Mouse (Mus musculus) midbrain, embryonic 16.5 days (tissue): ENCODE results near the gene Pdzd7. TPM values are rescaled to one million over a fixed set of nuclear protein-coding genes. Genes with fewer than 3 reads are reported as not detected.

Experiments
- ATAC-seq: fragments of 200-750 bp; cut with Nextera tagmentation; 2 replicates; pipeline ENCODE4 v1.8.0; 2017; ENCODE audit warnings: moderate TSS enrichment
- H3K27ac ChIP-seq: fragments of 300-500 bp; sonication (generic); 2 replicates; pipeline ENCODE4 v1.5.1; 2014; ENCODE audit warnings: mild to moderate bottlenecking, low read length, mixed read lengths
- H3K27me3 ChIP-seq: fragments of 300-500 bp; sonication (generic); 2 replicates; pipeline ENCODE4 v1.6.1; 2014; ENCODE audit warnings: low read depth, low read length, mixed read lengths; ENCODE audit not compliant: control insufficient read depth, insufficient read depth
- H3K36me3 ChIP-seq: fragments of 300-500 bp; sonication (generic); 2 replicates; pipeline ENCODE4 v1.6.1; 2014; ENCODE audit warnings: mild to moderate bottlenecking, low read length, moderate library complexity, mixed read lengths; ENCODE audit not compliant: control insufficient read depth, insufficient read depth
- H3K4me1 ChIP-seq: fragments of 300-500 bp; sonication (generic); 2 replicates; pipeline ENCODE4 v1.6.1; 2014; ENCODE audit warnings: mild to moderate bottlenecking, low read length, mixed read lengths; ENCODE audit not compliant: control insufficient read depth, insufficient read depth
- H3K4me2 ChIP-seq: fragments of 300-500 bp; sonication (generic); 2 replicates; pipeline ENCODE4 v1.6.1; 2014; ENCODE audit warnings: mild to moderate bottlenecking, low read length, mixed read lengths
- H3K4me3 ChIP-seq: fragments of 300-500 bp; sonication (generic); 2 replicates; pipeline ENCODE4 v1.5.1; 2014; ENCODE audit warnings: low read depth, mild to moderate bottlenecking, low read length, moderate library complexity, mixed read lengths
- H3K9ac ChIP-seq: fragments of 300-500 bp; sonication (generic); 2 replicates; pipeline ENCODE4 v1.6.1; 2014; ENCODE audit warnings: low read depth, low read length, mixed read lengths
- H3K9me3 ChIP-seq: fragments of 300-500 bp; sonication (generic); replicated peaks from 2 replicates; pipeline ENCODE4 v1.6.1; 2014; ENCODE audit warnings: mild to moderate bottlenecking, low read length, mixed read lengths; ENCODE audit not compliant: control insufficient read depth, poor library complexity, severe bottlenecking
- WGBS: fragments of 180-500 bp; shearing (Covaris S2); extraction: QIAGEN DNeasy Blood & Tissue Kit; methylation state at CpG from one replicate; pipeline ENCODE4 v1.1.7; 2014; 5-methylcytosine and 5-hydroxymethylcytosine counted together
- polyA plus RNA-seq: library from polyadenylated mRNA; unstranded; fragments of >200 nt; fragmentation: Nextera tagmentation; extraction: Ambion mirVana; gene quantifications from 2 replicates; pipeline ENCODE4 v1.2.1, GENCODE M21; 2015

Pdzd7 gene
- polyA plus RNA-seq = 2.9 and 3.9 TPM in 2 replicates

DNA sequence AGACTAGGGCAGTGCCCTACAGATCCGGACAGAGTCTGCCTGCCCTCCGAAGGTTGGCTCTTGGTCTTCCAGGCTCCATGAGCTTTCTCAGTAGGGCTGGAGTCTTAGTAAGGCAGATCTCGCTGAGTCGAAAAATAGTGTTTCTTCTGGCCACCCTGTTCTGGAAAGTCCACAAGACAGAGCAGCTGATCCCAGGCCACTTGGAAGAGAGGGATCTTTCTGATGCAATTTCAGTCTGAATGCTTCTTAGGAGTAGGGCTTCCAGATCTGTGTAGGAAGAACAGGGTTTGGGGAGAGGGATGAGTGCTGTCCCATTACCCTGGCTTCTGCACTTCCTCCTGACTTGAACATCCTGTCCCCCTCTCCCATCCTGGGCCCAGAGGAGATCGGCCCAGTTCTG, at the start of gene Pdzd7:
Gene Pdzd7, minus strand, starts transcription at position 67 of the 400 bp plus-strand sequence.
- peak within 1 kb of the TSS; percentile 92 for H3K27ac ChIP-seq
- peak within 1 kb of the TSS; percentile 72 for H3K9ac ChIP-seq
- peaks cover 5% of the 10 kb centered on the region; the same call in 1 of the 2 replicates for H3K27me3 ChIP-seq
- H3K4me1 ChIP-seq = peaks cover 25% of the 10 kb centered on the region
- H3K4me2 ChIP-seq = peak within 1 kb of the TSS; percentile 85
- peaks cover 1% of the 10 kb centered on the region; the same call in 1 of the 2 replicates for H3K36me3 ChIP-seq
- 75% methylated on average over 5 of the region's 5 CpGs for WGBS
- H3K9me3 ChIP-seq = no peaks in the 10 kb centered on the region
- peak within 1 kb of the TSS; percentile 59 for H3K4me3 ChIP-seq
- ATAC-seq = no peak

GRCm38 (mm10) chr19:45081841-45082550, 36.5 kb upstream of the Pdzd7 start:
- no peaks in the 10 kb centered on the region for H3K9me3 ChIP-seq
- no peaks in the 10 kb centered on the region for H3K36me3 ChIP-seq
- no peak for ATAC-seq
- no peak overlapping the region for H3K4me2 ChIP-seq
- WGBS = 12% methylated on average over 11 of the region's 11 CpGs
- no peak overlapping the region for H3K9ac ChIP-seq
- H3K4me1 ChIP-seq = peaks cover 18% of the 10 kb centered on the region
- no peak overlapping the region for H3K4me3 ChIP-seq
- no peak overlapping the region for H3K27ac ChIP-seq
- H3K27me3 ChIP-seq = peaks cover 42% of the 10 kb centered on the region

DNA sequence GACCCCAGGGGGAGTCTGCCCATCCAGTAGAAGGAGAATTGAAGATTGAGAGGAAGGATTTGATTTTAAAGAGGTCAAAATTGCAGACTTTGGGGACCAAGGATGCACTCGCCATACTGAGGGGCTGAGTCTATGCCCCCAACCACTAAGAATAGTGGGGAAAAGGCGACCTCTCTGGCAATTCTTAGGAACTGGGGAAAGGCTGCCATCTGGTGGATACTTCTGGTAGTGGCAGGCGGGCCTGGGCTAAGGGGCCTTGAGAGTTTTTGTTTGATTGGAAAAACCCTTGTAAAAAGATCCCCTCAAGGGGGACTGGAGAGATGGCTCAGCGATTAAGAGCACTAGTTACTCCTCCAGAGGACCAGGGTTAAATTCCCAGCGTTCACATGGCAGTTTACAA, 35.8 kb upstream of the Pdzd7 start:
- Histone ChIP-seq H3K36me3 (no peaks in the 10 kb centered on the region), H3K9ac (no peak overlapping the region), H3K27me3 (peaks cover 46% of the 10 kb centered on the region), H3K4me3 (no peak overlapping the region), H3K4me2 (peak overlapping the region; percentile 57), H3K9me3 (no peaks in the 10 kb centered on the region), H3K4me1 (peaks cover 23% of the 10 kb centered on the region), H3K27ac (no peak overlapping the region)
- ATAC-seq = no peak
- WGBS = under 1% methylated on average over 5 of the region's 5 CpGs

- WGBS = 2% methylated on average over 17 of the region's 17 CpGs
- Histone ChIP-seq H3K4me3 (peak overlapping the region; percentile 29), H3K9me3 (no peaks in the 10 kb centered on the region), H3K36me3 (no peaks in the 10 kb centered on the region), H3K27me3 (peaks cover 46% of the 10 kb centered on the region), H3K4me1 (peaks cover 29% of the 10 kb centered on the region), H3K4me2 (peak overlapping the region; percentile 57), H3K27ac (no peak overlapping the region), H3K9ac (peak overlapping the region; percentile 6; the same call in 1 of the 2 replicates)
- ATAC-seq = no peak
Measured at GRCm38 (mm10) chr19:45080711-45081110, 35.2 kb upstream of the Pdzd7 start.

- Histone ChIP-seq H3K36me3 (no peaks in the 10 kb centered on the region), H3K9me3 (no peaks in the 10 kb centered on the region), H3K27me3 (peaks cover 47% of the 10 kb centered on the region), H3K9ac (peak overlapping the region; percentile 6; the same call in 1 of the 2 replicates), H3K4me3 (peak overlapping the region; percentile 29), H3K4me1 (peaks cover 33% of the 10 kb centered on the region), H3K4me2 (peak overlapping the region; percentile 57), H3K27ac (no peak overlapping the region)
- WGBS = 1% methylated on average over 45 of the region's 45 CpGs
- 0 out of 2 replicates have a peak, but pooled peaks have one; percentile 18 for ATAC-seq
Measured at GRCm38 (mm10) chr19:45079769-45080515, 34.4 kb upstream of the Pdzd7 start.

- no peak for ATAC-seq
- Histone ChIP-seq H3K27me3 (peaks cover 47% of the 10 kb centered on the region), H3K36me3 (no peaks in the 10 kb centered on the region), H3K27ac (no peak overlapping the region), H3K4me2 (peak overlapping the region; percentile 57), H3K4me1 (peaks cover 33% of the 10 kb centered on the region), H3K4me3 (no peak overlapping the region), H3K9ac (peak overlapping the region; percentile 6; the same call in 1 of the 2 replicates), H3K9me3 (no peaks in the 10 kb centered on the region)
- WGBS = 7% methylated on average over 17 of the region's 17 CpGs
Measured at GRCm38 (mm10) chr19:45078971-45079764, 33.7 kb upstream of the Pdzd7 start.

DNA sequence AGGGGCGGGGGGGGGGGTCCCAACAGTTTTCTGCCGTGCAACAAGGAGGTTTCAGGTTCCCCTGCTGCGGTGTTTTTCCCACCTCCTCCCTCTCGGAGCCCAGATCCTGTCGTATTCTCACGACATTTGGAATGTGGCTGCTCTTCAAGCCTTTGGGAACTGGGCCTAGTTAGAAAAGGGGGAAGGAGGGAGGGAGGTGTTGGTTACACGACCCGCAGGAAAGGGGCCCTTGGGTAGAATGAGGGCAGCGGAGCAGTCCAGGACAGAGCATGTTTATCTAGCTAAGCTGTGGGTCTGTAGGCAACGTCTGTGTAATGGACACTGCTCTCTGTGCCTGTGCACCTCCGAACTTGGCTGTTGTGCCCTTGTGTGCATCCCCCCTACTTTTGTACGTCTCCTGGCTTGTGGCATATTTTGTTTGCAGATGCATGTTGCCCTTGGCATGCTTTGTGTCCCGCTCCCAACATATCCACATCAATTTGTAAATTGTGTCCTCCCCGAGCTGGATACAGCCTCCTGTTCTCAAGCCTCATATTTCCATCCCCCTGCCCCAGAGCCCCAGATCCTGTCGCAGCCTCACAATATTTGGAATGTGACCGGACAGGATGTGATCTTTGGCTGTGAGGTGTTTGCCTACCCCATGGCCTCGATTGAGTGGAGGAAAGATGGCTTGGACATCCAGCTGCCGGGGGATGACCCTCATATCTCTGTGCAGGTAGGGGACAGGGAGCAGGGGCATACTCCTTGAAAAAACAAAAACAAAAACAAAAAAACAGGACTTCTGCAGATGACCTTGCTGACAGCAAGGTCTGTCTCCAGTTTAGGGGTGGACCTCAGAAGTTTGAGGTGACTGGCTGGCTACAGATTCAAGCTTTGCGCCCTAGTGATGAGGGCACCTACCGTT, 32.5 kb upstream of the Pdzd7 start:
- H3K9ac ChIP-seq = no peak overlapping the region
- ATAC-seq = no peak
- WGBS = 8% methylated on average over 20 of the region's 20 CpGs
- no peaks in the 10 kb centered on the region for H3K9me3 ChIP-seq
- H3K27me3 ChIP-seq = peaks cover 47% of the 10 kb centered on the region
- H3K4me2 ChIP-seq = no peak overlapping the region
- no peaks in the 10 kb centered on the region for H3K36me3 ChIP-seq
- no peak overlapping the region for H3K4me3 ChIP-seq
- peaks cover 36% of the 10 kb centered on the region for H3K4me1 ChIP-seq
- H3K27ac ChIP-seq = no peak overlapping the region
